Mouse (Mus musculus) heart, adult 11 months (tissue): Measurements from ENCODE around the gene Stat2.
A peak's percentile ranks its signal among the peaks of the same experiment; 100 is the strongest.
"Not testable (repeated sequence)": the region's sequence is repeated elsewhere in the genome, so short reads cannot be mapped to it uniquely, and the experiment has no call there.

Experiments
- DNase-seq: peaks from one replicate; pipeline ENCODE4 v3.0.0; 2022

Gene Stat2

DNA sequence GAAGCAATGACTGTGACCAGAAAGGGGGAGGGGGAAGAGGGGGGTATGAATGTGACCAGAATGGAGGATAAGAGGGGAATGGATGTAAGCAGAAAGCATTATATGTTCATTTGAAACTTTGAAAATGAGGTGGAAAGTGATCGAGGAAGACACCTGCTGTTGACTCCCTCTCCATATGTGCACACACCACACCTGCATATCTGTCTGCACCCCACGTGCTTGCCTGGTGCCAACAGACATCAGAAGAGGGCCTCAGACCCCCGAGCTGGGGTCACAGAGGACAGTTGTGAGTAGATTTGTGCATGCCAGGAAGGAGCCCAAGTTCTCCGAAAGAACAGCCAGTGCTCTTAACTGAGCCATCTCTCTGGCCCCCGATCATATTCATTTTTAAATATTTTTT, 10.4 kb upstream of the Stat2 start:
- DNase-seq = no peak

DNA sequence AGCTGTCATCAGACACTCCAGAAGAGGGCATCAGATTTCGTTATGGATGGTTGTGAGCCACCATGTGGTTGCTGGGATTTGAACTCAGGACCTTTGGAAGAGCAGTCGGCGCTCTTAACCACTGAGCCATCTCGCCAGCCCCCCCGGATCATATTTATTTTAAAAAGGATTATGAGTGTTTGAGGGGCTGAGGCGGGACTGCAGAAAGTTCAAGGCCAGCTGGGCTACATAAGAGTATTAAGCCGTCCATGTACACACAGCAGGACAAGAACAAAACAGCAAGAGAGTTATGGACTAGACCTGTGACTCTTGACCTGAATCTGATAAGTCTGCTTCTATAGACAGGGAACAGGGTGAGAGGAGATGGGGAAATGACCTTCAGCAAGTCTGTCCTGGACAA, 10.0 kb upstream of the Stat2 start:
- DNase-seq = not testable (repeated sequence)

DNA sequence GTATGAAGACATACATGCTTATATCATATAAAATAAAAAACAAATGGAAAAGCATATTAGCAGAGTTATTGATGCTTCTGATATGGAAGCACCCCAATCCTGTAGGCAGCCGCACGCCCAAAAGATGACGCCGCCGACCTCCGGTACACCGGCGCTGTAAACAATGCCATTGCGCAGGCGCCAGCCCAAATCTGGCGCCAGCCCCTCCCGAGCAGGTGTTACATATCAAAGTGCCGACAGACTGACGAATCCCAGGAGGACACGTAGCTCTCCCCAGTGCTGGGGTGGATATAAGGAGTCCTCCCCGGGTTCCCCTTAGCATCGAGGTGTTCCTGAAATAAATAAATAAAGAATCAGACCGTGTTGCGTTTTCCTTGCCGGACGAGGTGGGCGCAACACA, 8.1 kb upstream of the Stat2 start:
- peak; percentile 95 for DNase-seq

DNA sequence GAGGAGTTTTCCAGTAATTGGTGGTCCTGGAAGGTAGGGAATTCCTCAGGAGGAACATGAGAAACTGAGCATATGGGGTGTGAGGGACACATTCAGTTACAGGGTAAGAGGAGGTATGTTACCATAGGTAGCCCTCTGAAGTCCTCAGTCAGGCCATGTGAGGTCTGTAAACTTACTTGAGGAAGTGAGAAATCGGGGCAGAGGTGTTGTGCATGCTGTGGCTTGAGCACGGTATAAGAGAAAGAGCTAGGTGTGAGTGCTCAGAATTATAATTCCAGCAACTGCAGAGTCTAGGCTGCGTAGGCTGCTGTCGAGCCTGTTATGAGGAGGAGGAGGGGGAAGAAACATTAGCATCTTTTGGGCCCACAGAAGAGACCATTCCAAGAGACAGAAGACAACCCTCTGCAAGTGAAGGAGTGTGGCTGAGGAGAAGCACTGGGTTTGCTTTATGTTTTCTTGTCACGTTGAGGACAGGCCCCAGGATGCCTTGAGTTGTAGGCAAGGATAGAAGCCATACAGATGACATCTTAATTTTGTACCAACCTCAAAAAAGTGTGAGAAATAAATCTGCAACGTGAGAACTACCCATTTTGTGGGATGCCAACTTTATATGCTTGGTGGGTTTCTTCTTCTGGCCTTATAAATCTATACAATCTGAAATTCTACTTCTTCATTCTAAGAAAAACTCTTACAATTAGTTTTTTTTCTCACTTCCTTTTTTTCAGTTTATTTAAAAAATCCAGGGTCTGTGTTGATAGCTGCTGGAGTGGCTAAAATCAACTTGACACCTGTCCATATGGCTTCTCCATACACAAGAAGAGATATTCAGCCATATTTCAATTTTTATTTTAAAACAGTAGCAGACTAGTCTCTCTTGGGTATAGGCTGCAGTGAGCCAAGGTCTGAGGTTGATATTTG, 6.7 kb upstream of the Stat2 start:
- no peak for DNase-seq

DNA sequence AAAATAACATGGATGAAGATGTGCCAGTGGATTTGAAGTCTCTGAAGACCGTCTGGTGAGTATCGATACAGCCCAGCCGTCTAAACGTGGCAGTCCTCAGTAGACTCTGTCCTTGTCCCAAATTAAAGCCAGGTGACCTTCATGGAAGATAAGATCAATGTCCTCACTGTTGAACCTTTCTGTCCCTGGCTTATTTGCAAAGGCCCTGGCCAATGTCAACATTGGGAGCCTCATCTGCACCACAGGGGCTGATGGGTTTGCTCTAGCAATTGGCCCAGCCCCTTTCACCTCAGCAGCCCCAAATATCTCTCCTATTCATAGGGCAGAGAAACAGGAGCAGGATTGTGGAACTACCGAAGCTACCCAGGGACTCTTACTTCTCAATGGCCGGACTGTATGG, 2.0 kb upstream of the Stat2 start, which contains the start of gene Apof:
Gene Apof, plus strand, starts transcription at position 301 of the 400 bp plus-strand sequence.
- no peak for DNase-seq

DNA sequence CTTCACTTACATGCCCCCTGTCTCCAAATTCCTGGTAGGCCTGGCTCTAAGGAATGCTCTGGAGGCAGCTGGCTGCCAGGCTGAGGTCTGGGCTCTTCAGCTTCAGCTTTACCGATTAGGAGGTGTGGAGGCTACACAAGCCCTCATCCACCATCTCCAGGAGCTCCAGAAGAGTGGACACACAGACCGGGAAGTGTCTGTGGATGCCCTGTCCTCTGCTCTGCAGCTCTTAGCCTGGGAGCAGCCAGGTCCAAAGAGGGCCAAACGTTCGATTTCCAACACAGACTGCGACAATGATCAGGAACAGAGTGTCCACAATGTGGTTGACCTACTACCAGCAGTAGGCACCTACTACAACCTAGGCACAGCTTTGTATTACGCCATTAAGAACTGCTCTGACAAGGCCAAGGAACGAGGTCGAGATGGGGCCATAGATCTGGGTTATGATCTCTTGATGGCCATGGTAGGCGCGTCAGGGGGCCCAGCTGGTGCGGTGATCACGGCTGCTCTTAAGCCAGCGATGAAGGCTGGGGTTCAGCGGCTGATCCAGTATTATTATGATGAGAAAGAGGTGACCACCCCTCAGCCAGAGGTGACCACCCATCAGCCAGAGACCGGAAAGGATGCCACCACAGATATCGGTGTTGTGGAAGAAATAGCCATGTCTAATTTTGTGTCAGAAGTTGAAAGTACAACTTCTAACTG, 1.0 kb upstream of the Stat2 start:
- peak; percentile 94 for DNase-seq

DNA sequence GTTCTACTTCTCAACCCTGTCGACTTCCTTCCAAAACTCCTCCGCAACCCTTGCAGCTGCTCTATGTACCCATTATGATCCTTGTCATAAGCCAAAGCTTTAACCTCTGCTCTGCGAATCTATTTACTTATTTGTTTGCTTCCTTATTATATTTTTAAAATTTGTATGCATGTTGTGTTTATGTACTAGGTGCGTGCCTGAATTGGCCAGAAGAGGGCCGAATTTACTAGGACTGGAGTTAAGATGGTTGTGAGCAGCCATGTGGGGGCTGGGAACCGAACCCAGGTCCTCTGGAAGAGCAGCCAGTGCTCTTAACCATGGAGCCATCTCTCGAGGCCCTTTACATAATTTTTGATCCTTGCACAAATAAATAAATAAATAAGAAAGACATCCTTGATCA, 507 bp downstream of the Stat2 start:
- DNase-seq = peak; percentile 92

DNA sequence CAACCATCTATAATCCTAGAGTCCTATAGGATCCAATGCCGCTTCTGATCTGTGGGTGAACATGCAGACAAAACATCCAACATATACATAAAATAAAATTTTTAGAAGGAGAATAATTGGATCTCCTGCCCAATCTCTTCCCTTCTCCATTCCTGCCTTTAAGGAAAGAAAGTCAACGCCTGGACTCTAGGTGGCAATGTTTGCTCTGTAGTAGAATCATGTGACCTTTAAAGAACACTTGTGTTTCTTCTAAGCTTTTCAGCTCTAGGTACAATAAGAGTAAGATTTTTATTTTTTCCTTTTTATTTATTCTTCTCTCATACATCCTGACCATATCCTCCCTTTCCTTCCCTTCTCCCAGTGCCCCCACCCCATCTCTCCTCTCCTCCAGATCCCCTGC, 1.5 kb downstream of the Stat2 start:
- no peak for DNase-seq

DNA sequence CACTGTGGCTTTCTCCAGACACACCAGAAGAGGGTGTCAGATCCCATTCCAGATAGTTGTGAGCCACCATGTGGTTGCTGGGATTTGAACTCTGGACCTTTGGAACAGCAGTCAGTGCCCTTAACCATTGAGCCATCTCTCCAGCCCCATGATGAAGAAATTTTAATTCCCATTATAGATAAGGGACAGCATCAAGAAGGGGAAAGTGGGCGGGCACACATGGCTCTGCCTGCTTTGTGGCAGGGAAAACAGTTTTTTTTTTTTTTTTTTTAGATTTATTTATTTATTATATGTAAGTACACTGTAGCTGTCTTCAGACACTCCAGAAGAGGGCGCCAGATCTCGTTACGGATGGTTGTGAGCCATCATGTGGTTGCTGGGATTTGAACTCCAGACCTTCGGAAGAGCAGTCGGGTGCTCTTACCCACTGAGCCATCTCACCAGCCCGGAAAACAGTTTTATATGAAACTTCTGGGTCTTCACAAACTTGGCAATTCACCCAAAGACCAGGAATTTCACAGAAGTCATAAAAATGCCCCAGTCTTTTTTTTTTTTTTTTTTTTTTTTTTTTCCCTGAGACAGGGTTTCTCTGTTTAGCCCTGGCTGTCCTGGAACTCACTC, 2.6 kb downstream of the Stat2 start:
- not testable (repeated sequence) for DNase-seq

DNA sequence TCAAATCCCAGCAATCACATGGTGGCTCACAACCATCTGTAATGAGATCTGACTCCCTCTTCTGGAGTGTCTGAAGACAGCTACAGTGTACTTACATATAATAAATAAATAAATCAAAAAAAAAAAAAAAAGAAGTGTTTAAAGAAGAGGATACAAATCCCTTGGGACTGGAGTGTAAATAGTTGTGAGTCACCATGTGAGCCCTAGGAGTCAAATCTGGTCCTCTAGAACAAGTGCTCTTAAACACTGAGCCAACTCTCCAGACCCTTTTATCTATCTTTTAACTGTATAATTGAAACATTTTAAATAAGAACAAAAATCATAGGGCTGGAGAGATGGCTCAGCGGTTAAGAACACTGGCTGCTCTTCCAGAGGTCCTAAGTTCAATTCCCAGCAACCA, 5.0 kb downstream of the Stat2 start:
- DNase-seq = not testable (repeated sequence)

DNA sequence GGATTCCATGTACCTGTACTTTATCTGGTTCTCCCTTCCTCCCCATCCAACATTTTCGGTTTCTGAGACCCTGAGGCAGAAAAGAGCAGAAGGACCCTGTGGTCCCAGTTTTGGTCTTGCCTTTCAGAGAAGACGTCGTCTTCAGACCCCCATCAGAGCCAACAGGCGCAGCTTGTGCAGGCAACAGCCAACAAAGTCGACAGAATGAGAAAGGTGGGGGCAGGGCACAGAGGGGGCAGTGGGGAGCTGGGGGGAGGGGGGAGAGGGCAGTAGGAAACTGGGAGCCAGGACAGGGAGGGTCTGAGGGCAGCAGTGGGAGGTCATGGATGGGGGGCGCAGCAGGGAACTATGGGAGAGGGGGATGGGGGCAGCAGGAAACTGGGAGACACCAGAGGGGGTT, 7.8 kb downstream of the Stat2 start:
- DNase-seq = no peak

DNA sequence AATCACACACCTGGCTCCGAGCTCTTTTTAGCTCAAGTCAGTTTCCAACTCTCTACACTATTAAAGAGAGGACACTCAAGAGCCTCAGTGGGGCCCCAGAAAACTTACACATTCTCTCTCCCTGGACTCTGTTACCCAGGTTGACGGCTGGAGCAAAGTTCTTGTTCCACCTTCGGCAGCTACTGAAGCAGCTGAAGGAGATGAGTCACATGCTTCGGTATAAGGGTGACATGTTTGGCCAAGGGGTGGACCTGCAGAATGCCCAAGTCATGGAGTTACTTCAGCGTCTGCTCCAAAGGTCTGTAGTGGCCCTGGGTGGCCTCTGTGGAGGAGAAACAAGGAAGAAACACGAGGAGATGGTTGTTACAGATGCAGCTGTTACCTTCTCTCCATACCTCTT, 10.6 kb downstream of the Stat2 start:
- DNase-seq = no peak

DNA sequence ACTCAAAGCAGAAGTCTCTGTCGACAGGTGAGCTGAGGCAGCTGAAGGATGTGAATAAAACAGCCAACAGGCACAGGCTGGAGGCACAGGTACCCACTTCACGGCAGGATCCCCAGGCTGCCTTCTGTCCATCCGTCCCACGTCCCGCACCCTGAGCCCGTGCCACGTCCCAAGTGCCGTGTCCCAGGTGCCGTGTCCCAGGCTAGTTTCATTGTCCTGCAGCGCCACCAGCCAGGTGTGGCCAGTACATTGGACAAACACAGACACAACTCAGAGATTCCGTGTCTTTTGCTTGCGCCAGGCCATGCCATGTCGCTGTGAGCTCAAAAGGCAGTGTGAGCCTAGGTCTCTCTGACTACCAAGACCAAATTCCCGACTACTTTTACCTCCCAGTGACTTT, 11.3 kb downstream of the Stat2 start:
- DNase-seq = no peak

DNA sequence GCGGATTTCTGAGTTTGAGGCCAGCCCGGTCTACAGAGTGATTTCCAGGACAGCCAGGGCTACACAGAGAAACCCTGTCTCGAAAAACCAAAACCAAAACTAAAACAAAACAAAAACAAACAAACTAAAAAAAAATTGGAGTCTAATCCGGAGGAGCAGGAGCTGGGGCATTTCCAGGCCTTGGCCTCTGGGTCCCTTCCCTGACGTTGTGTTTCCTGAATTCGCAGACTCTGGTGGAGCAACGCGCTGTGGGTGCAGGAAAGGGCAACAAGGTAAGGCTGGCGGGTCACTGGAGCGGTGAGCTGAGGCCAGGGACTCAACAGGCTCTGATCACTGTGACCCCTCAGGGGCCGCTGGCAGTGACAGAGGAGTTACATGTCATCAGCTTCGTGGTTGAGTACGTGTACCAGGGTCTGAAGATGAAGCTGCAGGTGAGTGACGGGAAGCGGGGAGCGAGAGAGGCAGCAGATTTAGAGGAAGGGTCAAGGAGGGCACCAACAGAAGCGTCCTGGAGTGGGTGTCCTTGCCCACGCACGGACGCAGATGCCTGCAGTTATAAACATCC, 12.6 kb downstream of the Stat2 start:
- no peak for DNase-seq

DNA sequence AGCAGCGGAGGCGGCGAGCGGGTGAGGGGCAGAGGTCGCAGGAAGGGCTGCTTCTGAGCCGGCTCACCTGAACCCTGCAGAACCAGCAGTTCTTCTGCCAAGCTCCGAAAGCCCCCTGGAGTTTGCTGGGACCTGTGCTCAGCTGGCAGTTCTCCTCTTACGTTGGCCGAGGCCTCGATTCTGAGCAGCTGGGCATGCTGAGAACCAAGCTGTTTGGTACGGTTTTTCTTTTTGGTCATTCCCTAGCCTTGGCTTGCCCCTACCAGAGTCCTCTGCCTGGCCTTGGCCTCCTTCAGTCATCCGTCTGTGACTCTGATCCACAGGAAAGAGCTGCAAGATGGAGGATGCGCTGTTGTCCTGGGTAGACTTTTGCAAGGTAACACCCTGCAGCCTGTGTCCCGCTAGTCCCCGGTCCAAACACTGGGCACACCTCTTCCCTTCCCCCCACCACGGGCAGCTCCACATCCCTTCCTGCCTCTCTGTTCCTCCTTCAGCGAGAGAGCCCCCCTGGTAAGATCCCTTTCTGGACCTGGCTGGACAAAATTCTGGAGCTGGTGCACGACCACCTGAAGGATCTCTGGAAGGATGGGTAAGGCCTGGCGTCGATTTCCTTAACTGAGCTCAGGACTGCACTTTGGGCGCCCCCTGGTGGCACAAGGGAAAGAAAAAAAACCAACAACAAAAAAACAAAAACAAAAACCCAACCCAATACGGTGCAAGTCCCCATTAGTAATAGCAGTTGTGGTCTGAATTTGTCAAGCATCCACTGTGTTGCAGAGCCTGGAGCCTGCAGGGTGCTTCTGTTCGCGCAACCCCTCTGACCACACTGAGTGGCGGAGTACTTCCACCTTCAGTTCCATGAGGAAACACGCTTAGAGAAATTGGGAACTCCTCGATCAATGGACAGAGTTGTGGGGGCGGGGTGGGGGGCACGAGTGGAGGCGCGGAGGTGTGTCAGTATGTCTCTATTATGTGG, 13.5 kb downstream of the Stat2 start:
- DNase-seq = peak; percentile 91

DNA sequence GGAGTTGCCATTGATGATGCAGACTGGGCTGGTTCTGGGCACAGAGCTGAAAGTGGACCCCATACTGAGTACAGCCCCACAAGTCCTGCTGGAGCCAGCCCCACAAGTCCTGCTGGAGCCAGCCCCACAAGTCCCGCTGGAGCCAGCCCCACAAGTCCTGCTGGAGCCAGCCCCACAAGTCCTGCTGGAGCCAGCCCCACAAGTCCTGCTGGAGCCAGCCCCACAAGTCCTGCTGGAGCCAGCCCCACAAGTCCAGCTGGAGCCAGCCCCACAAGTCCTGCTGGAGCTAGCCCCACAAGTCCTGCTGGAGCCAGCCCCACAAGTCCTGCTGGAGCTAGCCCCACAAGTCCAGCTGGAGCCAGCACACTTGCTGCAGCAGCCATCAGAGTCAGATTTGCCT, 20.2 kb downstream of the Stat2 start:
- peak; percentile 96 for DNase-seq

DNA sequence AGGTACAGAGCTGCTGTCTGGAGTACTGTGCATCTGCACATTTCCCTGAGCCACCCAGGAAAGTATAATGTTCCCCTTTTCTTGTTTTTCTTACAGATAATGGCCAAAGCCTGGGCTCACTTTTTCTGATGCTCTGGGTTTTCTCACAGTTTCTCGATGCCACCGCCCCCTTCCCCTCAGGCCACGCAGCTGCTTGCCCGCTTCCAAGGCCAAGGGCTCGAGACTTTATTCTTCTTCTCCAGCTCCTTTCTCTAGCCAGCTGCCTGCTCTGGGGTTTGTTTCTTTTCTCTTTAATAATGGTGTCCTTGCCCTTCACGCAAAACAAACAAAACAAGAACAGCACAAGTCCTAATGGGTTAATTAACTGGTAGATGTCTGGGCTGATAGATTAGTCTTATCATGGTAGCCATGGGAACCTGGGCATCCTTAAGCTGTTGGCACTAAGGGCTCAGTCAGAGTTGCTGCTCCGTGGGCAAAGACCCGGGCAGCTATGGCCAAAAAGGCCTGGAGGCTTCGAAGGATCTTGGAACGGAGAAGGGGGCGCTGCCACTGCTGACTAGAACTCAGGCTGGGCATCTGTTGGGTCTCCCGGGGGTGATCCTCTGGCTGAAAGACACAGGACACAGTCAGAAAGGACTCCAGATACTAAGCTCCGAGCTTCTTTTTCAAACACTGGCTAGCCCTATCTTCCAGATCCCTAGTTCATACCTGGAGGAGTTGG, 26.2 kb downstream of the Stat2 start:
- no peak for DNase-seq

DNA sequence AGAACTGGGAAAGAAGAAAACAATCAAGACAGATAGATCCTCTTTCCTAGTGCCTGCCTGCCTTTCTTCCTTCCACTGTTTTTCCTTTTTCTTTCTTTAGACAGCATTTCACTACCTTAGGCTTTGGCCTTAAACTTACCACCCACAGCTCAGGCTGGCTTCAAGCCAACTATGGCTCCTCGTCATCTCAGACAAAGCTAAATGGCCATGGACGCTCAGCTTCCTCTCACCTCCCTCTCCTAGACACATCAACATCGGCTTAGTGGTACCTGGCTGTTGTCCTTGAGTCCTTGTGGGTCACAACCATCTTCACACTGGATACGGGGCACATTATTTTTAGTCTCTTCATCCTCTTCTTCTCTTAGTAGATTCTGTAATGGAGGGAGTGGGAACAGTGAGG, 26.9 kb downstream of the Stat2 start:
- no peak for DNase-seq

DNA sequence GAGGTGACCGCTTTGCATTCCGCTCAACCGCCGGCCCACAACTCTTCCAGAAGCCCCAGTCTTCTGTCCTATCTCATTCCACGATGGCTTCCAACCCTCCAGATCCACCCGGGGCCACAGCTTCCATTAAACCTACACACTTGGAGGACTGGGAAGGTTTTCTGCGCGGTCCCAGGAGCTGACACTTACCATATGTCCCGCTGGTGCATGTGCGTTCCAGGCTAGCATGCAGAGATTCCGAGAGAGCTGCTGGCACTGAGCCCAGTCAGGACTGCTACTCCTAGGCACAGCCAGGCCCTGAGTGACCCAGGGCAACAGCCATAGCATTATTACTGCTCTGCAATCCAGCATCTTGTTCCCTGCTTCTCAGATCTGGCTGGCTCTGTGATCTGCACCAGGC, 27.3 kb downstream of the Stat2 start:
- no peak for DNase-seq

DNA sequence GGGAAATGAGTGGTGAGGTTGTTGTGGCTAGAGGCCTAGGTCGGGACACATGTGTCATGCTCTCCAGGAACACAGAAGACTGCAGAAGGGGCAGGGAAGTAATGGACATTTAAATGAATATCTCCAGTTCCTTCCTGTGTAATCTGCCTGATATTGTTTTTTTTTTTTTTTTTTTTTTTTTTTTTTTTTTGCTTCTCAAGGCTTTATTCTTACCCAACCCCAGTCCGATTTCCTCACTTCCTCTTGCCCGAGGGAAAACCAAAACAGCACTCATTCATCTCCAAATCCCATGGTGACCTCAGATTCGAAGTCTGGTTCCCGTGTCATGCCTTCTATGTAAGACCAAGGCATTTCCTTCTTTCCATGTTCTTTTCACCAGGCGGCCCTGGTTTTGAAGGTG, 27.9 kb downstream of the Stat2 start:
- DNase-seq = no peak

DNA sequence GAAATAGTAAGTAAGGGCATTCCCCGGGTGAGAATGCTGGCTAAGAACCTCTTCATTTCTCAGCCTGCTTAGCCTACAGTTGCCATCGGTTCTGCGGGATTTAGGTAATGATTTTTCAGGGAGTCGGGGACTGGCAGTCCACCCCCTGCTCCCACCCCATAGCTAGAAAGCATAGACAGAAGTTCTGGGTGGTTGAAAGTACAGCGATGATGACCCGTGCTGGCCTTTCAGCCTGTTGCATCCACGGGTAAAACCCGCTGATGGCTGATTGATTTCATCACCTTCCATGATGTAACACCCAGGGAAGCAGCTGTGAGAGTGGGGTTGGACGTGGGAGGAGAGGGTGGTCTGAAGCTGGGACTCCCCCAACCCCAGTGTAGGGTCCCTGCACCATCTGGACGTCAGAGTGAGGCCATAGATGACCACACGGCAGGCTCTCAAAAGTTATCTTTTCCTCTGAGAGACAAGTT, 28.4 kb downstream of the Stat2 start, which contains the start of gene Il23a:
Gene Il23a, minus strand, starts transcription at position 51 of the 470 bp plus-strand sequence.
- no peak for DNase-seq
